Mouse (Mus musculus) olfactory bulb, adult 2 months (tissue): ENCODE results near the gene Itih3.

Experiments
- CTCF ChIP-seq: fragments of 200-500 bp; IDR thresholded peaks from 2 replicates; pipeline ENCODE4 v1.5.1; 2012; ENCODE audit warnings: low read depth, mild to moderate bottlenecking, low read length, moderate library complexity; ENCODE audit not compliant: insufficient read depth
- POLR2A ChIP-seq: fragments of 200-500 bp; IDR thresholded peaks from 2 replicates; pipeline ENCODE4 v1.6.1; 2012; ENCODE audit warnings: mild to moderate bottlenecking, low read depth, low read length, moderate library complexity; ENCODE audit not compliant: insufficient read depth

- TF ChIP-seq CTCF (no peak), POLR2A (no peak)
Measured at GRCm38 (mm10) chr14:30943038-30943437, 19.5 kb upstream of the Itih3 start, which contains the start of gene Itih1.
